Mouse (Mus musculus) gastrocnemius, postnatal 10 days (tissue): ENCODE results near the gene Ampd2. TPM values are rescaled to one million over a fixed set of nuclear protein-coding genes. Genes with fewer than 3 reads are reported as not detected.

Experiments
- DNase-seq: peaks from one replicate; pipeline ENCODE4 v3.0.0; 2021; ENCODE audit warnings: mixed read lengths
- total RNA-seq, 2 experiments: library from RNA; stranded (reverse); gene quantifications; 2 replicates each; pipeline ENCODE4 v1.2.3; 2021

The Ampd2 gene
- total RNA-seq, 2 experiments from 2014 or later: 9.5 to 15.0 TPM

GRCm38 (mm10) chr3:108094976-108095760 lies 8.7 kb upstream of the Ampd2 start:
- no peak for DNase-seq

GRCm38 (mm10) chr3:108094146-108094545 lies 7.7 kb upstream of the Ampd2 start:
- DNase-seq: no peak

- no peak for DNase-seq
Observed at GRCm38 (mm10) chr3:108093306-108093705, 6.9 kb upstream of the Ampd2 start.

GRCm38 (mm10) chr3:108092536-108093115 lies 6.2 kb upstream of the Ampd2 start, which contains the start of gene Gnat2:
TSS of gene Gnat2 (plus strand) at chr3:108092789.
- no peak for DNase-seq

- DNase-seq: no peak
Observed at GRCm38 (mm10) chr3:108092030-108092429, 5.6 kb upstream of the Ampd2 start.

- no peak for DNase-seq
Observed at GRCm38 (mm10) chr3:108090561-108090960, 4.1 kb upstream of the Ampd2 start.

- no peak for DNase-seq
Observed at GRCm38 (mm10) chr3:108089916-108090315, 3.5 kb upstream of the Ampd2 start.

- DNase-seq: no peak
Observed at GRCm38 (mm10) chr3:108088842-108089380, 2.5 kb upstream of the Ampd2 start.

GRCm38 (mm10) chr3:108087329-108087728 lies 878 bp upstream of the Ampd2 start:
- no peak for DNase-seq

- peak; percentile 71 for DNase-seq
Observed at GRCm38 (mm10) chr3:108085721-108086469, 556 bp downstream of the Ampd2 start.

- DNase-seq: peak; percentile 94
Observed at GRCm38 (mm10) chr3:108085281-108085720, 1.1 kb downstream of the Ampd2 start.

GRCm38 (mm10) chr3:108084767-108085270 lies 1.6 kb downstream of the Ampd2 start:
- DNase-seq: no peak

- DNase-seq: peak; percentile 40
Observed at GRCm38 (mm10) chr3:108083904-108084407, 2.5 kb downstream of the Ampd2 start.

GRCm38 (mm10) chr3:108083161-108083560 lies 3.3 kb downstream of the Ampd2 start:
- no peak for DNase-seq

- DNase-seq: no peak
Observed at GRCm38 (mm10) chr3:108082251-108082875, 4.1 kb downstream of the Ampd2 start.

- no peak for DNase-seq
Observed at GRCm38 (mm10) chr3:108081681-108082080, 4.8 kb downstream of the Ampd2 start.

GRCm38 (mm10) chr3:108076836-108077235 lies 9.6 kb downstream of the Ampd2 start:
- DNase-seq: no peak

- DNase-seq: no peak
Observed at GRCm38 (mm10) chr3:108072983-108073569, 13.4 kb downstream of the Ampd2 start.

- peak; percentile 75 for DNase-seq
Observed at GRCm38 (mm10) chr3:108070295-108071293, 15.9 kb downstream of the Ampd2 start.
